Mouse (Mus musculus) brown adipose tissue, adult 24 weeks (tissue): Measurements from ENCODE around the gene Nr5a1. TPM values are rescaled to one million over a fixed set of nuclear protein-coding genes. Genes with fewer than 3 reads are reported as not detected.

Source experiments
- H3K27ac ChIP-seq: fragments of 200-500 bp; replicated peaks from 2 replicates; pipeline ENCODE4 v1.5.1; 2012; ENCODE audit warnings: low read depth, mild to moderate bottlenecking, low read length
- H3K4me1 ChIP-seq: fragments of 200-500 bp; 2 replicates; pipeline ENCODE4 v1.6.1; 2012; ENCODE audit warnings: low read length, mixed read lengths; ENCODE audit not compliant: control insufficient read depth, insufficient read depth, insufficient read length
- H3K4me3 ChIP-seq: fragments of 200-500 bp; 2 replicates; pipeline ENCODE4 v1.5.1; 2012; ENCODE audit warnings: low read depth, mild to moderate bottlenecking, low read length, moderate library complexity; ENCODE audit not compliant: insufficient read depth
- polyA plus RNA-seq: library from polyadenylated mRNA; stranded (reverse); fragments of >200 nt; gene quantifications from 2 replicates; pipeline ENCODE4 v1.2.4, GENCODE M21; 2012; ENCODE audit not compliant: missing spikeins, insufficient read depth, insufficient read length

Gene Nr5a1
- polyA plus RNA-seq, 1 experiment = not detected

DNA sequence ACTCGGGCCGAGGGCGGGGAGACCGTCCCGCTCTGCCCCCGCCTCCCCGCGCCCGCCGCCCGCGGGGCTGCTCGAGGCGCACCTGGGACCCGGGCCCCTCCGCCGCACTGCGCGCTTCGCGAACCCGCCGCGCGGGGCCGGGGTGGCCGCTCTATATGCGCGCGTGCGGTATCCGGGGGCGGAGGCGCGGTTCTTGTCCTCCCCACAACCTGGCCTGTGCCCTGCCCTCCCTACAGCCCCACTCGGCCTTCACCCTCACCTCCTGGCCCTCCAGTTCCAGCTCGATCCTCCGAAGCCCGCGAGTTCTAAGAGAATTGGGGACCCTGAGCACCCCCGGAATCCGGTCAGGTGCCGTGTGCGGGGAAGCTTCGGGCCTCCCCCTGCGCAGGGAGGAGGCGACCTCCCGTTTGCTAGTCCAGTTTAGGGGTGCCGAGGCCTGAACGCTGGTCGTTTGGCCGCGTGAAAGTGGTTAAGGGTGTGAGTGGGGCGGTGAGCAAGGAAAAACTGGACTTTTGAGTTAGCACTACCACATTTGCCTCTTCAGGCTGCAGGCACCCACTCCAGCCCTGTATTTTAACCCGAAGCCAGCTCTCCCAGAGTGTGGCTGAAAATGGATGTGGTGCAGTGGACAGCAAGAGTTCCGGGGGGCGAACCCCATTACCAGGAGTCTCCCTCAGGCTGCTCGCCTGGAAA lies 2.1 kb downstream of the Nr5a1 start:
- no peak overlapping the region for H3K4me3 ChIP-seq

DNA sequence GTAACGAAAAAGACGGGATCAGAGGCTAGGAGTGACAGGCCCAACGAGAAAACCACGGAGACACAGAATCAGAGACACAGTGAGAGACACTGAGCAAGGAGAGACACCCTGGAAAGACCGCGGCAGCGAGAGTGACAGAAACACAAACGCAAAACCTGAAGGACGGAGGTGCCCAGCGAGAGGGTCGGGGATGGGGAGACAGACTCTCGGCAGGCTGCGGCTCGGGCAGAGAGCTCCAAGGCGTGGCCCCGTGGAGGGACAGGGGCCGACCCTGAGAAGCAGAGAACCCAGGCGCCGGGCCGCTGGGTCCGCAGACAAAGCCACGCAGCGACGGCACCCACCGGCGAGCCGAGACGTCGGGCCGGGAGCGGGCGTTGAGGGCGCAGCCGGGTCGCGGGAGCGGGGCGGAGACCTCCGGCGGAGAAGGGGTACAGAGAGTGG lies 2.9 kb downstream of the Nr5a1 start:
- H3K4me1 ChIP-seq = no peaks in the 10 kb centered on the region
- H3K27ac ChIP-seq = no peak overlapping the region
- no peak overlapping the region for H3K4me3 ChIP-seq

More for the DNA sequence above, 2.1 kb downstream of the Nr5a1 start:
- Histone ChIP-seq H3K27ac (no peak overlapping the region), H3K4me1 (no peaks in the 10 kb centered on the region)

DNA sequence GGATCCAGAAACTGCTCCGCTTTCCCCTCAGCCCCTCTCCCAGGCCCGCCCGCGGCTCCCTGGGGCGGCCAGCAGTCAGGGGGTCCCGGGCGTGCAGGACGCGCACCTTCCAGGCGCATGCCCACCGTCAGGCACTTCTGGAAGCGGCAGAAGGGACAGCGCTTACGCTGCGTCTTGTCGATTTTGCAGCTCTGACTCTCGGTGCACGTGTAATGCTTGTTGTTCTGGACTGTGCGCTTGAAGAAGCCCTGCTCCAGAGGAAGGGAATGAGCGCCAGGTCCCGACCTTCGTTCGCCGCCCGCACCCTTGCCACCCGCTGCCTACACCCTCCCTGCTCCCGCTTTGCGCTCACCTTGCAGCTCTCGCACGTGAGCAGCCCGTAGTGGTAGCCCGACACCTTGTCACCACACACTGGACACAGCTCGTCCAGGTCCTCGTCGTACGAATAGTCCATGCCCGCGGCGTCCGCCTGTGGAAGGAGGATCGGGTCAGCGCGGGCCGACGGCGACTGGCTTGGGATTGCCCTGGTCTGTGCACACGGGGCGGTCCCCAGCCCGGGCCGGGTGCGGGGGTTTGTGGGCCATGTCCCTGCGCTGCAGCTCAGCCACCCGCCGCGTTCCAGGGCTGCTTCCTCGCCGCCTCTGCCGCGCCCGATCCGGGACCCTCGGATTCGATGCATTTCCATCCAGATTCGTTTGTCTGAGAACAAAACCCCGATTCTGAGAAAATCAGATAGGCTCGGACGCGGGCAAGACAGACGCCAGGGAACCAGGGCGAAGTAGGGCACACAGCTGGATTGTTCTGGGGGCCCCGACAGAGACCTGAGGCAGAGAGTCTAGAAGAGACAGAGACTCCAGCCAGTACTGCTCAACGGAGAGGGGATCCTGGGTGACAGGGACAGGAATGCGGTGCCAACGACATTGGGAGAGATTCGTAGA lies 3.8 kb downstream of the Nr5a1 start:
- Histone ChIP-seq H3K27ac (no peak overlapping the region), H3K4me1 (no peaks in the 10 kb centered on the region), H3K4me3 (peak overlapping the region; percentile 2; the same call in 1 of the 2 replicates)

DNA sequence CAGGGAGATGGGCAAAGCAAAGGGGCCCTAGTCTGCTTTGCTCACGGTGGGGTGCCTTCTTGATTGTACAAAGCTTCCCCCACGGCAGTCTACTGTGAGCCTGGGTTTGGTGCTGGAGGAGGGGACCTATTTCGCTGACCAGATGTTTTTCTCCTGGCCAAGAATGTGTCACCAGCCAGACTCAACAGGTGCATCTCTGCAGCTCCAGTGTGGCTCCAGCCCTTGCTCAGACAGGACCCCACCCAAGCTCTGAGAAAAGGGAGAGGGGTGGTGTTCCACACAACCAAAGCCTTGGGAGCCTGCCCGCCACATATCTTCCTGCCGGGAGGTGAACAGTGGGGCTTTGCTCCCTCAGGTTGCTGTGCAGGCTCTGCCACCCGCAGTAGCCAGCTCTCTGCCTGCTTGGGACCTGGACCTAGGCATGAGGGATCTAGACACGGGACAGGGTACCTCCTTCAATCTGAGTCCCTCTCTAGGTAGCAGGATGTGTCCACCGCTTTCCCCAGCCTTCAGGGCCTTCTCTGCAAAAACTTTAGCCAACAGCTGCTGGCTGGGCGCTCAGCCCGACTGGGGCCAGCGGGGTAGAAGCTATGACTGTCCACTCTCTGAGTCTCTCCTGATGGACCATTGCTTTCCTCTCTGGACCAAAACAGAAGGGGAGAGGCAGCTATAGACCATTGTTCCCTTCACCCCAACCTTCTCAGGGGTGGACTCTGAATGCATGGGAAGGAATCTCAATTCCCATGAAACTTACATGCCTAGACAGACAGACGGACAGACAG lies 5.2 kb downstream of the Nr5a1 start:
- Histone ChIP-seq H3K4me3 (no peak overlapping the region), H3K27ac (no peak overlapping the region), H3K4me1 (no peaks in the 10 kb centered on the region)

DNA sequence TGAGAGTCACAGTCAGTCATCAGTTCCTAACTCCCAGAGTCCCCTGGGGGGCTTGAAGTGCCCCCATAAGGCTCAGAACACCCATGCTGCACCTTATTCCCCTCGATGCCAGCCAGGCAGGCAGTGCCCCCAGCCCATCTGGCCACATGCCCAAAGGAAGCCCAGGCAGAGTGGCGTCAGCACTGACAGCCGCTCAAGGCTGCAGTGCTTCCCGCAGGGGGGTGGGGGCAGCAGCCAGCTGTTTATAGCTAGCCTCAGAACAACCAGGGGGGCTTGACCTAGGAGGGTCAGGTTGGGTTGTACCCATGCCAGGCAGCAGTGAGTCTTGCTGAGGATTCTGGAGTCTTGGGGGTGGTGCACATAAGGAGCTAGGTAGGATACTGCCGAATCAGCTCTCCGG lies 7.7 kb downstream of the Nr5a1 start:
- no peaks in the 10 kb centered on the region for H3K4me1 ChIP-seq
- H3K27ac ChIP-seq = no peak overlapping the region
- no peak overlapping the region for H3K4me3 ChIP-seq

DNA sequence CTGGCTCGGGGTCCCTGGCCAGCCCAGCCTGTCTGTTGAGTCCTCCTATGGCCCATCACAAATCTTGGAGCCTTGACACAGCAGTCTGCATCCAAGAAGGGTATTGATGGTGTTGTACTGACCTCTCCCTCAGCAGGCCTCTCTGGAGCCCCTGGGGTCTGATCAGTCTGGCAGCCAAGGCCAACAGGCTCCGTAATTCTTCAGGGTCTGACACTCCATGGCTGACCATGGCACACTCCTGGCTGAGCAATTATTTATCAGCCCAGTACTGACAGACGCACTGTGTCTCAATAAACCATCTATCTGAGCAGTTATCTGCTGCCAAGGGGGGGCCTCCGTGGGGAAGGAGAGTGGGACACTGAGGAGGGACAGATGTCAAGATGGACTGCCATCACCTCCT lies 9.3 kb downstream of the Nr5a1 start:
- H3K4me1 ChIP-seq = no peaks in the 10 kb centered on the region
- no peak overlapping the region for H3K27ac ChIP-seq
- H3K4me3 ChIP-seq = no peak overlapping the region

DNA sequence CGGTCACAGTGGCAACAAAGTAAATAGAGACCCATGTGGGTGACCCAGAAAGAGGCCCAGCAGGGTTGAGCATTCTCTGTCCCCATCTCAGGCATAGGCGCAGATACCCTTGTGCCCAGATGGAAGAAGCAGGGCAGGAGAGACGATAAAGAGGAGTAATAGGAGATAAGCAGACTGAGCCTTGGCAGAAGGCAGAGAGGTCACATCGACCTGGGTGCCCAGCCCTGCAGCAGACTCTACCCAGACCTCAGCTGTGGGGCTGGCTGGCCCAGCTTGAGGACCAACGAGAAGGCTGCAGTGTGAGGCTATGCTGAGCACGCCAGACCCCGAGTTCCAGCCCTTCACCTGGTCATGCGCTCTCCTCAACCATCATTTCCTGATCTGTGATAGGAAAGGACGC lies 10.0 kb downstream of the Nr5a1 start:
- H3K4me3 ChIP-seq = no peak overlapping the region
- H3K4me1 ChIP-seq = no peaks in the 10 kb centered on the region
- H3K27ac ChIP-seq = no peak overlapping the region

GRCm38 (mm10) chr2:38700177-38700576 lies 14.2 kb downstream of the Nr5a1 start:
- no peak overlapping the region for H3K4me3 ChIP-seq
- no peaks in the 10 kb centered on the region for H3K4me1 ChIP-seq
- no peak overlapping the region for H3K27ac ChIP-seq

DNA sequence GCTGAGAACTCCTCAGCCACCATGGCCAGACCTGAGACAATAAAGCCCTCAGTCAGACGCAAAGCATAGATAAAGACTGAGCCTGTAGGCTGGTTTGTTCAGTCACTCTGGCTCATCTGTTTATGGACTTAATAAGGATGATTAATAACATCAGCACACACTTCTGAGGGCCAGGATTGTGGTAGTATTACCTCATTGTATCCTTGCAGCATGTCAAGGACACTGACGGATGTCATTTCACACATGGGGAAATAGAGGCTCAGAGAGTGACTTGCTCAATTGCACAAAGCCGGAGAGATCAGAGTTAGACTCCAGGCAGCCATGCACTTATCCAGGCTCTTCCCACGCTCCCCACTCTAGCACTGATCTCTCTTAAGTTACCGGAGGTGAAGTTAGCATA lies 15.7 kb downstream of the Nr5a1 start:
- Histone ChIP-seq H3K27ac (no peak overlapping the region), H3K4me3 (no peak overlapping the region), H3K4me1 (no peaks in the 10 kb centered on the region)

DNA sequence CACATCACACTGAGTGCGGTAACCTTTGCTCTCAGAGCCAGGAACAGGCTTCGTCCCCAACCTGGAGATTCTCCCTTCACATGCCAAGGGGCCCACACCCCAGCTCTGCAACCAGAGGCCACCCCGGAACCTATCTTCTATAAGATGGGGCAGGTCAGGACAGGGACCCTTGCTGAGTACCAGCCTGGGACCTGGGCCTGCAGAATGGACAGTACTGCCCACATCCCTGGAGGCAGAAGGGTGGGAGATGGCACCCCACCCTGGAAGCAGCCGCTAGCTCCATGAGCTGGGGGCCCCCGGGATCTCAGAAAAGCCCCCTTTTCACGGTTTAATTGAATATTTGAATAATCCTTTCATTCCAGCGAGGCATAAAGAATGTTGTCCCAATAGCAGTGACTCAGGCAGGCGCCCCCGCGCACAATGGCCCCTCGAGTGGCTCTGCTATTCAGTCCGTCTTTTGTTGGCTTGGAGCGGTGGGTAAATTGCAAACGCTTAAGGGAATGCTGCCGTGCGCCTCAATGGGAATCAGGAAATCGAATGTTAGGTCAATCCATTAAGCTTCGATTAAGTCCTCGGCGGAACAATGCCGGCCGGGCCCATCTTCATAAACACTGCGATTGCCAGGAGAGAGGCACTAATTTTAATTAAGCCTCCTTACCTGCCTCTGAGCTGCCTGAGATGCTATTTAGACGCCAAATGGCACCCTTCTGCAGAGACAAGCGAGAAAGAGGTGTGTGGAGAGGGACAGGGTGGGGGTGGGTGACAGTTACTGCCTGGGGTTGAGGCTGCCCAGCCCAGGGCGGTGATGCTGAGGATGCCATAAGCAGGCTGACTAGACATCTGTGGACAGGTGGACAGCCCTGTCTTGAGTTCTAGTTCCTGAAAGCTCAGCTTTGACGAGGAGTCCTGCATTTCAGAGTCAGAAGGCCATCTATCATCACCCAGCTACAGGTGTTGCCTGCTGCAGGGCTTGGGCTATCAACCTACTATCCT lies 16.9 kb downstream of the Nr5a1 start:
- Histone ChIP-seq H3K27ac (no peak overlapping the region), H3K4me1 (no peaks in the 10 kb centered on the region), H3K4me3 (no peak overlapping the region)

DNA sequence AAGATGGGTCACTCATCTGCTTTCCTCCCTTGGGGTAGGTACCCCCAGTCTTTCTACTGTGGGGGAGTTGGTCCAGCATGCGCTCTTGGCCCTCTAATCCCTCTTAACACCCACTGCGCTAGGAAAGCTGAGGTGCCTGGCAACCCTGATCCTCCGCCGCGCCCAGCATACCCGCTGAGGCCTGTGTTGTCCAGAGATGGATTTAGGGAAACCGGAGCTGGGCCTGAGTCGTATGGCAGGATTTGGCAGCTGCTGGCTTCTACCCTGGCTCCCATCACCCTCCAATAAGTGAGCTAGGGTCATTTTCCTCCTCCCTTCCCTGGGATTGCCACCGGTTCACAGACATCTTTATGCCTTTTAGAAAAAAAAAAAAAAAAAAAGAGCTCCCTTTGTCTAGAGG lies 18.6 kb downstream of the Nr5a1 start:
- Histone ChIP-seq H3K4me1 (no peaks in the 10 kb centered on the region), H3K4me3 (no peak overlapping the region), H3K27ac (no peak overlapping the region)

- no peak overlapping the region for H3K4me3 ChIP-seq
- H3K27ac ChIP-seq = no peak overlapping the region
- no peaks in the 10 kb centered on the region for H3K4me1 ChIP-seq
These were observed 22.8 kb downstream of the Nr5a1 start for GRCm38 (mm10) chr2:38691542-38691941.

DNA sequence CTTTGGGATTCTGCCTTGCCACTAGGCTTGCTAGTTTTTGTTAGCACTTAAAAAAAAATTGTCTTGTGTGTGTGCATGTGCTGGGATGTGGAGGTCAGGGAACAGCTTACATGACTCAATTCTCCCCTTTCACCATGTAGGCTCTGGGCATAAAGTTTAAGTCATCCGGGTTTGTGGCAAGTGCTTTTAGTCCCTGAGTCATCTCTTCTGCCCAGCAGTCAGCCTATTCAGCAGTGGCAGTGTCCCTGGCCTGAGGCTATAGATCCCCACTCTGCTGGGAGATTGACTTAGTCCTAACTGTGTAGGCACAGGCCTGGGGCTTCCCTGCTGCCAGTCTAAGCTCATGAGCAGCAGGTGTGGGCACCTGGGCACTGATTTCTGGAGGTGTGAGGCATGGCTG lies 24.5 kb downstream of the Nr5a1 start:
- H3K27ac ChIP-seq = no peak overlapping the region

DNA sequence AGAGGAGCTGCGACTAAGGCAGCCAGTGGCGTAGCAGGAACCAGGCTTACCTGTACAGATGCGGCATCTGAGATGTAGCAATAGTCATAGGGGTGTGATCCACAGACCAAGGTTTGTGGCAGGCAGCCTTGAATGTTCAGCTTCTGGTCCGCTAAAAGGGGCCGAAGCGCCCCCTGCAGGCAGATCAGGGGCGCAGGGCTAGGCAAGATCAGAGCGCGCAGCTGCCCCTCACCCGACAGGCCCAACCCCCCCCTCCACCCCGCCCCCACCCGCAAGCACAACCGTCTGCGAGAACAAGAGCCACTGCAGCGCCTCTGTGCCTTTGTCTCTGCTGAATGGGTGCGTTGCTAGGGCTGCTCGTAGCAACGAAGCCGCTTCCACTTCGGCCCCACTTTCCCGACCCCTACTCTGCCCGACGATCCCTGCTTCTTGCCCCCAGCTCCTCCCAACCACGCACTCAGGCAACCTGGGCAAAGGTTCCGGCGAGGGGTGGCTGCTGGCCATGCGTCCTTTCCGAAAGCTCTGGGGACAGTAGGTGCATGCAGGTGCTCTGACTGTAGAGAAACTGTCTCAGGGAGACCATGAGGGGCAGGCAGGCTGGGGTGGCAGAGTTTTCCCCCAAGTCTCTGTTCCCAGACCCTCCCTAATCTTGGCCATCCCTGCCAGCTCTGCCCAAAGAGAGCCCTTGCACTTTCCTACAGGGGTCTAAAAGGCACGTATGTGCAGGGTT lies 25.4 kb downstream of the Nr5a1 start:
- Histone ChIP-seq H3K27ac (no peak overlapping the region), H3K4me1 (no peaks in the 10 kb centered on the region), H3K4me3 (no peak overlapping the region)

More for the DNA sequence above, 24.5 kb downstream of the Nr5a1 start:
- Histone ChIP-seq H3K4me1 (no peaks in the 10 kb centered on the region), H3K4me3 (no peak overlapping the region)
